Mouse (Mus musculus): ENCODE results near the gene Golt1a. TPM values are rescaled to one million over a fixed set of nuclear protein-coding genes. Genes with fewer than 3 reads are reported as not detected.

Gene Golt1a
- polyA plus RNA-seq, 1 experiment from 2014 or later = 8.7 TPM

DNA sequence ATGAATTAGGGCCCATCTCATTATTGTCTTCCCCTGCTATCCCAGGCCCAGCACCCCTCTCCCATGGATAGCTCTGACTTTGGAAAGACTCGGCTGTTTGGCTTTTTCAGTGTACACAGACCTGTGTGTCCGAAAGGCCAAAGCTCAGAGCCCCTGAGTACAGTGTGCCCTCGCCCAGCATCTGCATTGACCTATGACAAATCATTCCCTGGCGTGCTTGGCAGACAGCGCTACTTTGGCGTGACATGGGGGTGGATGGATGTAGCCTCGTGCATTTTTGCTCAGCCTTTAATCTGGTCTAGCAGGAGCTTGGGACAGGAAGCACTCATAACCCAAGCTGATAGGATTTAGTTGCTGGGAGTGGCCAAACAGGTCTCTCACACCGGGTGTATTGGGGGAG, 62.5 kb downstream of the Golt1a start:
- no peaks in the 10 kb centered on the region for H3K36me3 ChIP-seq (ENCODE audit: control insufficient read depth, insufficient read depth, low read length)
- H3K4me2 ChIP-seq (ENCODE audit: low read depth, low read length) = no peak overlapping the region
- H3K4me3 ChIP-seq (replicated peaks; ENCODE audit: low read length) = no peak overlapping the region
- WGBS = 36% methylated on average over 8 of the region's 8 CpGs
- ATAC-seq (ENCODE audit: insufficient read depth, low FRiP score) = no peak
- H3K9ac ChIP-seq (ENCODE audit: low read length) = no peak overlapping the region
- H3K9me3 ChIP-seq (replicated peaks; ENCODE audit: control insufficient read depth, low read length) = no peaks in the 10 kb centered on the region
- no peaks in the 10 kb centered on the region for H3K27me3 ChIP-seq (ENCODE audit: control insufficient read depth, insufficient read depth, low read length)
- no peak overlapping the region for H3K27ac ChIP-seq (ENCODE audit: low read length)
- H3K4me1 ChIP-seq (ENCODE audit: control insufficient read depth, insufficient read depth, low read length) = peaks cover 12% of the 10 kb centered on the region

Other genes with a start within 250 kb of the Golt1a start
- gene Ppp1r15b, start 178.7 kb upstream of the Golt1a start, polyA plus RNA-seq (2015; fragmentation: Nextera tagmentation; extraction: Ambion mirVana) = 55.3 and 57.0 TPM in 2 replicates
- 17.0 and 17.7 TPM in 2 replicates for gene Plekha6, start 145.6 kb upstream of the Golt1a start, polyA plus RNA-seq (2015; fragmentation: Nextera tagmentation; extraction: Ambion mirVana)
- not detected in 2 replicates for gene Kiss1, start 12.1 kb downstream of the Golt1a start, polyA plus RNA-seq (2015; fragmentation: Nextera tagmentation; extraction: Ambion mirVana)
- gene Ren1, start 40.7 kb downstream of the Golt1a start, polyA plus RNA-seq (2015; fragmentation: Nextera tagmentation; extraction: Ambion mirVana) = 2.0 and 3.6 TPM in 2 replicates
- gene Etnk2, start 53.8 kb downstream of the Golt1a start, polyA plus RNA-seq (2015; fragmentation: Nextera tagmentation; extraction: Ambion mirVana) = 4.5 and 4.7 TPM in 2 replicates
- 5.2 and 5.6 TPM in 2 replicates for gene Sox13, start 114.6 kb downstream of the Golt1a start, polyA plus RNA-seq (2015; fragmentation: Nextera tagmentation; extraction: Ambion mirVana)